Mouse (Mus musculus): ENCODE data around the gene Pros1. TPM values are rescaled to one million over a fixed set of nuclear protein-coding genes. Genes with fewer than 3 reads are reported as not detected.

Pros1 gene
- polyA plus RNA-seq, 1 experiment = 2.4 TPM

GRCm38 (mm10) chr16:62826156-62827001 is 27.7 kb upstream of the Pros1 start:
- 72% methylated on average over 12 of the region's 12 CpGs for WGBS
- H3K36me3 ChIP-seq (ENCODE audit: control insufficient read depth, insufficient read depth, low read length) = no peaks in the 10 kb centered on the region

GRCm38 (mm10) chr16:62832027-62832426 is 22.1 kb upstream of the Pros1 start:
- no peak overlapping the region for H3K4me3 ChIP-seq (ENCODE audit: low read depth, low read length)
- no peaks in the 10 kb centered on the region for H3K27me3 ChIP-seq (ENCODE audit: control insufficient read depth, insufficient read depth, low read length)
- H3K36me3 ChIP-seq (ENCODE audit: control insufficient read depth, insufficient read depth, low read length) = no peaks in the 10 kb centered on the region
- TF ChIP-seq POLR2A (IDR thresholded peaks at IDR 0.05; ENCODE audit: low read depth, low read length) = no peak
- no peak for TF ChIP-seq CTCF (IDR thresholded peaks at IDR 0.05; ENCODE audit: extremely low read depth, insufficient read length, insufficient replicate concordance, low read depth, low read length)
- H3K27ac ChIP-seq (ENCODE audit: insufficient read depth, low read depth, low read length) = no peak overlapping the region
- no peaks in the 10 kb centered on the region for H3K4me1 ChIP-seq (ENCODE audit: control insufficient read depth, insufficient read depth, insufficient read length, low read length)
- WGBS = 42% methylated on average over 2 of the region's 2 CpGs

More at GRCm38 (mm10) chr16:62826156-62827001, 27.7 kb upstream of the Pros1 start:
- no peak overlapping the region for H3K27ac ChIP-seq (ENCODE audit: insufficient read depth, low read depth, low read length)
- no peak overlapping the region for H3K4me3 ChIP-seq (ENCODE audit: low read depth, low read length)
- no peaks in the 10 kb centered on the region for H3K4me1 ChIP-seq (ENCODE audit: control insufficient read depth, insufficient read depth, insufficient read length, low read length)
- no peaks in the 10 kb centered on the region for H3K27me3 ChIP-seq (ENCODE audit: control insufficient read depth, insufficient read depth, low read length)
- TF ChIP-seq CTCF (IDR thresholded peaks at IDR 0.05; ENCODE audit: extremely low read depth, insufficient read length, insufficient replicate concordance, low read depth, low read length) (no peak), POLR2A (IDR thresholded peaks at IDR 0.05; ENCODE audit: low read depth, low read length) (no peak)

- Histone ChIP-seq H3K27me3 (ENCODE audit: control insufficient read depth, insufficient read depth, low read length) (no peaks in the 10 kb centered on the region), H3K27ac (ENCODE audit: insufficient read depth, low read depth, low read length) (no peak overlapping the region), H3K4me1 (ENCODE audit: control insufficient read depth, insufficient read depth, insufficient read length, low read length) (no peaks in the 10 kb centered on the region), H3K36me3 (ENCODE audit: control insufficient read depth, insufficient read depth, low read length) (no peaks in the 10 kb centered on the region), H3K4me3 (ENCODE audit: low read depth, low read length) (no peak overlapping the region)
- no peak for TF ChIP-seq POLR2A (IDR thresholded peaks at IDR 0.05; ENCODE audit: low read depth, low read length)
- peak; percentile 77; the same call in 1 of the 2 replicates for TF ChIP-seq CTCF (IDR thresholded peaks at IDR 0.05; ENCODE audit: extremely low read depth, insufficient read length, insufficient replicate concordance, low read depth, low read length)
- WGBS = 23% methylated on average over 4 of the region's 4 CpGs
These were observed 21.6 kb upstream of the Pros1 start for GRCm38 (mm10) chr16:62832481-62832880.

GRCm38 (mm10) chr16:62834016-62834735 is 19.9 kb upstream of the Pros1 start:
- Histone ChIP-seq H3K27ac (ENCODE audit: insufficient read depth, low read depth, low read length) (no peak overlapping the region), H3K36me3 (ENCODE audit: control insufficient read depth, insufficient read depth, low read length) (no peaks in the 10 kb centered on the region), H3K4me3 (ENCODE audit: low read depth, low read length) (no peak overlapping the region), H3K27me3 (ENCODE audit: control insufficient read depth, insufficient read depth, low read length) (no peaks in the 10 kb centered on the region), H3K4me1 (ENCODE audit: control insufficient read depth, insufficient read depth, insufficient read length, low read length) (no peaks in the 10 kb centered on the region)
- WGBS = 50% methylated on average over 3 of the region's 3 CpGs
- TF ChIP-seq POLR2A (IDR thresholded peaks at IDR 0.05; ENCODE audit: low read depth, low read length) (no peak), CTCF (IDR thresholded peaks at IDR 0.05; ENCODE audit: extremely low read depth, insufficient read length, insufficient replicate concordance, low read depth, low read length) (no peak)

- no peak overlapping the region for H3K4me3 ChIP-seq (ENCODE audit: low read depth, low read length)
- TF ChIP-seq POLR2A (IDR thresholded peaks at IDR 0.05; ENCODE audit: low read depth, low read length) (no peak), CTCF (IDR thresholded peaks at IDR 0.05; ENCODE audit: extremely low read depth, insufficient read length, insufficient replicate concordance, low read depth, low read length) (no peak)
- H3K4me1 ChIP-seq (ENCODE audit: control insufficient read depth, insufficient read depth, insufficient read length, low read length) = peaks cover 5% of the 10 kb centered on the region
- 82% methylated on average over 6 of the region's 6 CpGs for WGBS
- no peaks in the 10 kb centered on the region for H3K27me3 ChIP-seq (ENCODE audit: control insufficient read depth, insufficient read depth, low read length)
- no peak overlapping the region for H3K27ac ChIP-seq (ENCODE audit: insufficient read depth, low read depth, low read length)
- H3K36me3 ChIP-seq (ENCODE audit: control insufficient read depth, insufficient read depth, low read length) = no peaks in the 10 kb centered on the region
These were observed 8.8 kb upstream of the Pros1 start for GRCm38 (mm10) chr16:62845341-62845740.

GRCm38 (mm10) chr16:62846498-62847312 is 7.4 kb upstream of the Pros1 start, which contains the start of gene Arl13b:
TSS of gene Arl13b (minus strand) at chr16:62847040.
- WGBS = under 1% methylated on average over 52 of the region's 52 CpGs
- Histone ChIP-seq H3K4me3 (ENCODE audit: low read depth, low read length) (peak within 1 kb of the TSS; percentile 95), H3K4me1 (ENCODE audit: control insufficient read depth, insufficient read depth, insufficient read length, low read length) (peaks cover 5% of the 10 kb centered on the region), H3K27me3 (ENCODE audit: control insufficient read depth, insufficient read depth, low read length) (no peaks in the 10 kb centered on the region), H3K27ac (ENCODE audit: insufficient read depth, low read depth, low read length) (peak within 1 kb of the TSS; percentile 14; the same call in 1 of the 2 replicates), H3K36me3 (ENCODE audit: control insufficient read depth, insufficient read depth, low read length) (no peaks in the 10 kb centered on the region)
- TF ChIP-seq POLR2A (IDR thresholded peaks at IDR 0.05; ENCODE audit: low read depth, low read length) = peak; percentile 16; the same call in 1 of the 2 replicates
- no peak for TF ChIP-seq CTCF (IDR thresholded peaks at IDR 0.05; ENCODE audit: extremely low read depth, insufficient read length, insufficient replicate concordance, low read depth, low read length)

All from small intestine, adult 2 months (tissue).